Mouse (Mus musculus): ENCODE data around the gene A230072I06Rik. TPM values are rescaled to one million over a fixed set of nuclear protein-coding genes. Genes with fewer than 3 reads are reported as not detected.

The A230072I06Rik gene
- not detected for total RNA-seq (2021)
- long read RNA-seq, experiment 1, result 0 reads
- long read RNA-seq, experiment 2, result 0 reads

- H3K27ac ChIP-seq, result peak within 1 kb of the TSS; percentile 63
- TF ChIP-seq CTCF (conservative IDR thresholded peaks at IDR 0.05), result no peak
- DNase-seq (ENCODE audit: low spot score in 2 of 2), result peak; percentile 16 to 21
- H3K4me3 ChIP-seq, result no peak within 1 kb of the TSS
Observed at GRCm38 (mm10) chr8:12278663-12279312, at the start of gene A230072I06Rik. TSS of gene A230072I06Rik (plus strand) at chr8:12278819.

GRCm38 (mm10) chr8:12234039-12234438, 44.6 kb upstream of the A230072I06Rik start:
- no peak for DNase-seq (ENCODE audit: low spot score in 2 of 2)
- Histone ChIP-seq H3K4me3 (no peak overlapping the region), H3K27ac (no peak overlapping the region)
- TF ChIP-seq CTCF (conservative IDR thresholded peaks at IDR 0.05), result no peak

GRCm38 (mm10) chr8:12238775-12239174, 39.8 kb upstream of the A230072I06Rik start:
- Histone ChIP-seq H3K4me3 (no peak overlapping the region), H3K27ac (no peak overlapping the region)
- no peak for DNase-seq (ENCODE audit: low spot score in 2 of 2)
- no peak for TF ChIP-seq CTCF (conservative IDR thresholded peaks at IDR 0.05)

GRCm38 (mm10) chr8:12240143-12240542, 38.5 kb upstream of the A230072I06Rik start:
- H3K4me3 ChIP-seq, result no peak overlapping the region
- no peak for DNase-seq (ENCODE audit: low spot score in 2 of 2)
- no peak for TF ChIP-seq CTCF (conservative IDR thresholded peaks at IDR 0.05)

GRCm38 (mm10) chr8:12243746-12244145, 34.9 kb upstream of the A230072I06Rik start:
- no peak overlapping the region for H3K27ac ChIP-seq
- no peak for TF ChIP-seq CTCF (conservative IDR thresholded peaks at IDR 0.05)
- DNase-seq (ENCODE audit: low spot score in 2 of 2), result no peak
- no peak overlapping the region for H3K4me3 ChIP-seq

More at GRCm38 (mm10) chr8:12240143-12240542, 38.5 kb upstream of the A230072I06Rik start:
- H3K27ac ChIP-seq, result no peak overlapping the region

GRCm38 (mm10) chr8:12259890-12260289, 18.7 kb upstream of the A230072I06Rik start:
- TF ChIP-seq CTCF (conservative IDR thresholded peaks at IDR 0.05), result no peak
- no peak overlapping the region for H3K27ac ChIP-seq
- no peak overlapping the region for H3K4me3 ChIP-seq
- no peak for DNase-seq (ENCODE audit: low spot score in 2 of 2)

- Histone ChIP-seq H3K4me3 (no peak overlapping the region), H3K27ac (no peak overlapping the region)
- no peak for TF ChIP-seq CTCF (conservative IDR thresholded peaks at IDR 0.05)
- DNase-seq (ENCODE audit: low spot score in 2 of 2), result no peak
Observed at GRCm38 (mm10) chr8:12260476-12261029, 18.1 kb upstream of the A230072I06Rik start.

- no peak for DNase-seq (ENCODE audit: low spot score in 2 of 2)
- TF ChIP-seq CTCF (conservative IDR thresholded peaks at IDR 0.05), result no peak
- H3K4me3 ChIP-seq, result no peak overlapping the region
- H3K27ac ChIP-seq, result no peak overlapping the region
Observed at GRCm38 (mm10) chr8:12261556-12261955, 17.1 kb upstream of the A230072I06Rik start.

GRCm38 (mm10) chr8:12264996-12265395, 13.6 kb upstream of the A230072I06Rik start:
- H3K4me3 ChIP-seq, result no peak overlapping the region
- H3K27ac ChIP-seq, result no peak overlapping the region
- no peak for TF ChIP-seq CTCF (conservative IDR thresholded peaks at IDR 0.05)
- no peak for DNase-seq (ENCODE audit: low spot score in 2 of 2)

- no peak overlapping the region for H3K27ac ChIP-seq
- no peak for TF ChIP-seq CTCF (conservative IDR thresholded peaks at IDR 0.05)
- no peak for DNase-seq (ENCODE audit: low spot score in 2 of 2)
- H3K4me3 ChIP-seq, result no peak overlapping the region
Observed at GRCm38 (mm10) chr8:12267863-12268262, 10.8 kb upstream of the A230072I06Rik start.

- H3K4me3 ChIP-seq, result no peak overlapping the region
- TF ChIP-seq CTCF (conservative IDR thresholded peaks at IDR 0.05), result no peak
- no peak for DNase-seq (ENCODE audit: low spot score in 2 of 2)
- H3K27ac ChIP-seq, result no peak overlapping the region
Observed at GRCm38 (mm10) chr8:12268306-12268829, 10.3 kb upstream of the A230072I06Rik start.

- H3K27ac ChIP-seq, result peak overlapping the region; percentile 63; the same call in 1 of the 2 replicates
- no peak overlapping the region for H3K4me3 ChIP-seq
- DNase-seq (ENCODE audit: low spot score in 2 of 2), result no peak
- no peak for TF ChIP-seq CTCF (conservative IDR thresholded peaks at IDR 0.05)
Observed at GRCm38 (mm10) chr8:12279482-12280192, 1.0 kb downstream of the A230072I06Rik start.

GRCm38 (mm10) chr8:12282128-12282527, 3.5 kb downstream of the A230072I06Rik start:
- no peak for DNase-seq (ENCODE audit: low spot score in 2 of 2)
- Histone ChIP-seq H3K27ac (no peak overlapping the region), H3K4me3 (no peak overlapping the region)
- TF ChIP-seq CTCF (conservative IDR thresholded peaks at IDR 0.05), result no peak
